Mouse (Mus musculus): ENCODE data around the gene Kcns1. TPM values are rescaled to one million over a fixed set of nuclear protein-coding genes. Genes with fewer than 3 reads are reported as not detected.

Gene Kcns1
- polyA plus RNA-seq, 1 experiment from 2014 or later = not detected

DNA sequence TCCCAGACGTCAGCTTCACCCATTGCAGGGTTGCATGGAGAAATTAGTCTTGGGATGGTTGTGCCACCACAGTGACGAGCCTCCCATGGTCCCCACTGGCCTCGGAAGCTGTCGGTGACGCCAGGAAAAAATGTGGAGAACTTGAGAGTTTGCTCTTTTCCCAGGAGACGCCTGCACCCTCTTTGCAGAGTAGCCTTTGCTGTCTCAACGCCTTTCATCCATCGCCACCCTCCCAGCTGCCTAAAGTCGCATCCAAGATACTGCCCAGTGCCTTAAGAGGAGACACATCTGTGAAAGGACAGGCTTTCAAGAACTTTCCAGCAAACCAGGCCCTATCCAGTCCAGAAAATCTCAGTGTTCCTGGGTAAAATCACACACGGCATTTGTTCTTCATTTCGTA is 18.6 kb downstream of the Kcns1 start:
- Histone ChIP-seq H3K4me3 (ENCODE audit: low read depth, low read length) (no peak overlapping the region), H3K4me1 (ENCODE audit: insufficient read depth) (no peaks in the 10 kb centered on the region), H3K27ac (ENCODE audit: low read depth) (no peak overlapping the region), H3K4me2 (ENCODE audit: low read depth, low read length) (no peak overlapping the region), H3K9me3 (ENCODE audit: low read length) (no peaks in the 10 kb centered on the region), H3K36me3 (replicated peaks; ENCODE audit: insufficient read depth, low read length) (peaks cover 42% of the 10 kb centered on the region), H3K27me3 (ENCODE audit: insufficient read depth, low read length) (no peaks in the 10 kb centered on the region), H3K9ac (replicated peaks) (no peak overlapping the region)
- 85% methylated on average over 11 of the region's 11 CpGs for WGBS (ENCODE audit: insufficient replicate concordance)
- ATAC-seq = no peak
- TF ChIP-seq EP300 (IDR thresholded peaks at IDR 0.05; ENCODE audit: low read depth) (no peak), CTCF (IDR thresholded peaks at IDR 0.05; ENCODE audit: low read depth) (no peak)
- DNase-seq = no peak

DNA sequence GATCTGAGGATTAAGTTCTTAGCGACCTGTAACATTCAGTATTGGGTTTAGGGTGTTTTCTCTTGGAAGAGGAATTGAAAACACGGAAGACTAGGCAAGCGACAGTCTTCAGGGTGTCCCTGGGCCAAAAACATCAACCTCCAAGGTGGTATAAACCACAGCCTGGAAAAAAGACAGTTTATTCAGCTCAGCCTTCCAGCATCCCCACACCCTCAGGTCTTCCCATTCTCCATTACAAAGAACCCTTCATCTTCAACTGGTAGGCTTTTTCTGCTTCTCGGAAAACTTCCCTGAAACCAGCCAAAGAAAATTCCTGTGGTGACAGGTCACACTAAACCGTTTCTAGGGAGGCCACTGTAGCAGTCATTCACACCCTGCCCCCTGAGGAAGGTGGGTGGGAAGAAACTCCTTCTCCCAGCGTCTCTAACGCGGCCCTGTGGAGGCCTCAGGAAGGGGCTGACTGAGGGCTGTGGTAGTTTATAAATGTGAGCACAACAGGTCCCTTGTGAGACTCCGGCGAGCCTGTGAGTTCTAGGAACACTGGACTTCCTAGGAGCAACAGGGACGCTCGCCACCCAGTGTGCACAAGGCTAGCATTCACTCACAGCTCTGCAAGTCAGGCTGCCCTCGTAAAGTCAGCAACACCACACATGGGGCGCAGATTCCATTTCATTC is 20.7 kb downstream of the Kcns1 start:
- no peak overlapping the region for H3K27ac ChIP-seq (ENCODE audit: low read depth)

GRCm38 (mm10) chr2:164146556-164146955 is 24.4 kb downstream of the Kcns1 start:
- Histone ChIP-seq H3K4me1 (ENCODE audit: insufficient read depth) (no peaks in the 10 kb centered on the region), H3K27me3 (ENCODE audit: insufficient read depth, low read length) (no peaks in the 10 kb centered on the region), H3K9me3 (ENCODE audit: low read length) (no peaks in the 10 kb centered on the region), H3K4me3 (ENCODE audit: low read depth, low read length) (no peak overlapping the region), H3K9ac (replicated peaks) (no peak overlapping the region), H3K4me2 (ENCODE audit: low read depth, low read length) (no peak overlapping the region), H3K27ac (ENCODE audit: low read depth) (no peak overlapping the region), H3K36me3 (replicated peaks; ENCODE audit: insufficient read depth, low read length) (peaks cover 16% of the 10 kb centered on the region)
- no peak for TF ChIP-seq CTCF (IDR thresholded peaks at IDR 0.05; ENCODE audit: low read depth)
- no peak for TF ChIP-seq EP300 (IDR thresholded peaks at IDR 0.05; ENCODE audit: low read depth)
- WGBS (ENCODE audit: insufficient replicate concordance) = 90% methylated on average over 12 of the region's 12 CpGs
- ATAC-seq (no peak), DNase-seq (no peak)

More for the DNA sequence above, 20.7 kb downstream of the Kcns1 start:
- H3K9me3 ChIP-seq (ENCODE audit: low read length) = no peaks in the 10 kb centered on the region
- DNase-seq (no peak), ATAC-seq (no peak)
- 80% methylated on average over 14 of the region's 14 CpGs for WGBS (ENCODE audit: insufficient replicate concordance)
- no peak overlapping the region for H3K4me2 ChIP-seq (ENCODE audit: low read depth, low read length)
- H3K36me3 ChIP-seq (replicated peaks; ENCODE audit: insufficient read depth, low read length) = peaks cover 35% of the 10 kb centered on the region
- H3K27me3 ChIP-seq (ENCODE audit: insufficient read depth, low read length) = no peaks in the 10 kb centered on the region
- no peak overlapping the region for H3K4me3 ChIP-seq (ENCODE audit: low read depth, low read length)
- TF ChIP-seq CTCF (IDR thresholded peaks at IDR 0.05; ENCODE audit: low read depth) = no peak
- TF ChIP-seq EP300 (IDR thresholded peaks at IDR 0.05; ENCODE audit: low read depth) = no peak
- no peak overlapping the region for H3K9ac ChIP-seq (replicated peaks)
- H3K4me1 ChIP-seq (ENCODE audit: insufficient read depth) = no peaks in the 10 kb centered on the region

DNA sequence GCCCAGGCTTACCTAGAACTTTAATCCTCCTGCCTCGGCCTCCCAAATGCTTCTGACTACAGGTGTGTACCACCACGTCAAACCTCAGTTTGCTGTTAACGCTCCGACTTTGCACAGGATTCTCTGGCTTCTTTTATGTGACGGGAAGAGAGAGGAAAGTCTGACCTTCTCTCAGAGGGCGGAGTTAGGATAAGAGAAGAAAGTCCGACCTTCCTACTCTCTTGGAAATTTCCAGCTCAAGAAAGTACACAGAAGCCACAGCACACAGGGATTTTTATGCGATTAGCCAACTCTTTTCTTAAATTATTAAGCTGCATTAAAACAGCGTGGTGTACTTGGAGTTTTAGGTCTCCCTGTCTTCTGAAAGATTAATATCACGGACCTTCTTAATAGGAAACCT is 26.4 kb downstream of the Kcns1 start:
- Histone ChIP-seq H3K4me3 (ENCODE audit: low read depth, low read length) (no peak overlapping the region), H3K27me3 (ENCODE audit: insufficient read depth, low read length) (no peaks in the 10 kb centered on the region), H3K4me1 (ENCODE audit: insufficient read depth) (no peaks in the 10 kb centered on the region), H3K27ac (ENCODE audit: low read depth) (no peak overlapping the region), H3K9me3 (ENCODE audit: low read length) (no peaks in the 10 kb centered on the region), H3K9ac (replicated peaks) (no peak overlapping the region), H3K36me3 (replicated peaks; ENCODE audit: insufficient read depth, low read length) (peaks cover 18% of the 10 kb centered on the region), H3K4me2 (ENCODE audit: low read depth, low read length) (no peak overlapping the region)
- no peak for ATAC-seq
- TF ChIP-seq EP300 (IDR thresholded peaks at IDR 0.05; ENCODE audit: low read depth) = no peak
- TF ChIP-seq CTCF (IDR thresholded peaks at IDR 0.05; ENCODE audit: low read depth) = no peak
- WGBS (ENCODE audit: insufficient replicate concordance) = 89% methylated on average over 10 of the region's 10 CpGs
- DNase-seq = no peak

DNA sequence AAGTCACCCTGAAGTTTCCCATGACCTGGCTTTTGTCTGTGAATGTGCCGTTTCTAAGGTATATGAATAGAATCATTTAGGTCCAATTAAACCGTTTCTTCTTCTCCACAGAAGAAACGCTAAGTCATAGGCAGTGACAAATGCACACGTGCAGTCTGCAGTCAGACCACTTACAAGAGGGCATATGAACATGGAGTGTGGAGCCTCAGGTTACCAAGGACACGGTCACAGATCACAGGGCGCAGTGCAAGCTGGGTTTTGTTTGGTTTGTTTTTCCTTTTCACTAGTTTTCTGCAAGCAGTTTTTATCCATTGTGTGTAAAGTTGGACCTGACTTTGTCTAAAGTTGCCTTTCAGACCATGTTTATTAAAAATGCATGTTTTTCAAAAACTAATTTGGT is 26.9 kb downstream of the Kcns1 start:
- H3K4me1 ChIP-seq (ENCODE audit: insufficient read depth) = no peaks in the 10 kb centered on the region
- 68% methylated on average over 6 of the region's 6 CpGs for WGBS (ENCODE audit: insufficient replicate concordance)
- no peak overlapping the region for H3K4me2 ChIP-seq (ENCODE audit: low read depth, low read length)
- peaks cover 14% of the 10 kb centered on the region for H3K36me3 ChIP-seq (replicated peaks; ENCODE audit: insufficient read depth, low read length)
- TF ChIP-seq CTCF (IDR thresholded peaks at IDR 0.05; ENCODE audit: low read depth) (no peak), EP300 (IDR thresholded peaks at IDR 0.05; ENCODE audit: low read depth) (no peak)
- no peak overlapping the region for H3K27ac ChIP-seq (ENCODE audit: low read depth)
- ATAC-seq = no peak
- H3K27me3 ChIP-seq (ENCODE audit: insufficient read depth, low read length) = no peaks in the 10 kb centered on the region
- no peak for DNase-seq
- H3K4me3 ChIP-seq (ENCODE audit: low read depth, low read length) = no peak overlapping the region
- no peak overlapping the region for H3K9ac ChIP-seq (replicated peaks)
- no peaks in the 10 kb centered on the region for H3K9me3 ChIP-seq (ENCODE audit: low read length)

DNA sequence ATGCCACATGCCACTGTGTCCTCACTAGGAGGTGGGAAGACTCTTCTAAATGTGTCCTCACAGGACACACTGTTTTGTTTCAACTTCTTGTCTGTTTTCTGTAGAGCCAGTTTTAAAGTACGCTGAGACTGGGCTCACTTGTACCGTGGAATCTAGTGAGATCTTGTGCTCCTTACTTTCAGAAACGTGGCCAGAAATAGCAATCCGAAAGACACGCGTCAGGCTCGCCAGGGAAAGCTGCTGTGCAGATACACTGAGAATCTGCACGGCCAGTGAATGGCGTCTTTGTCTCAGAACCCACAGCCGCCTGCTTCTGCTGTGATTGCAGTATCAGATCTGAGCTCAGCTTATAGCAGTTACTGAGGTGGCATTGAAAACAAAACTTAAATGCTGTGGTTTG is 28.9 kb downstream of the Kcns1 start:
- no peak for DNase-seq
- H3K4me3 ChIP-seq (ENCODE audit: low read depth, low read length) = no peak overlapping the region
- H3K4me2 ChIP-seq (ENCODE audit: low read depth, low read length) = no peak overlapping the region
- no peaks in the 10 kb centered on the region for H3K27me3 ChIP-seq (ENCODE audit: insufficient read depth, low read length)
- no peak for ATAC-seq
- H3K36me3 ChIP-seq (replicated peaks; ENCODE audit: insufficient read depth, low read length) = peaks cover 18% of the 10 kb centered on the region
- 73% methylated on average over 10 of the region's 10 CpGs for WGBS (ENCODE audit: insufficient replicate concordance)
- no peak overlapping the region for H3K27ac ChIP-seq (ENCODE audit: low read depth)
- H3K9me3 ChIP-seq (ENCODE audit: low read length) = no peaks in the 10 kb centered on the region
- H3K4me1 ChIP-seq (ENCODE audit: insufficient read depth) = no peaks in the 10 kb centered on the region
- TF ChIP-seq CTCF (IDR thresholded peaks at IDR 0.05; ENCODE audit: low read depth) (no peak), EP300 (IDR thresholded peaks at IDR 0.05; ENCODE audit: low read depth) (no peak)
- no peak overlapping the region for H3K9ac ChIP-seq (replicated peaks)

Data from liver, postnatal 0 days (tissue).